Mouse (Mus musculus): ENCODE measurements around the gene Olah. TPM values are rescaled to one million over a fixed set of nuclear protein-coding genes. Genes with fewer than 3 reads are reported as not detected.
A peak's percentile ranks its signal among the peaks of the same experiment; 100 is the strongest.

Gene Olah
- total RNA-seq, 2 experiments from 2014 or later, result not detected

GRCm38 (mm10) chr2:3353160-3353559, 43.9 kb downstream of the Olah start:
- DNase-seq (ENCODE audit: low spot score in 2 of 2), result no peak

GRCm38 (mm10) chr2:3348919-3349318, 48.1 kb downstream of the Olah start:
- DNase-seq (ENCODE audit: low spot score in 2 of 2), result no peak

DNA sequence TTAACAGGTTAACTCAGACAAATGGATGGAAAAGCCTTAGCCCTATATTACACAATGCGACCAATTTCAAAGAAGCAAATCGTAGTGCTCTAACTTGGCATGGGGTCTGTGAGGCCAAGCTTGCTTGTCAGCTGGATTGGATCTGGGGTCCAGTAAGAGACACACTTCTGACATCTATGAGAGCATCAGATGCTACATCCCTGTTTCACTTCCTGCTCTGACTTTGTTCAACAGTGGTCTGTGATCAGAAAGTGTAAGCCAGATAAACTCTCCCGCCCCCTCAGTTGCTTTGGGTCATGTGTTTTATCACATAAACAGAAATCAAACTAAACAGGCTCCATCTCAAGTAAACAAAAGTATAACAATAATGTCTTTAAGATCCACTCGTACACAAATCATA, 48.6 kb downstream of the Olah start:
- DNase-seq (ENCODE audit: low spot score in 2 of 2), result no peak

DNA sequence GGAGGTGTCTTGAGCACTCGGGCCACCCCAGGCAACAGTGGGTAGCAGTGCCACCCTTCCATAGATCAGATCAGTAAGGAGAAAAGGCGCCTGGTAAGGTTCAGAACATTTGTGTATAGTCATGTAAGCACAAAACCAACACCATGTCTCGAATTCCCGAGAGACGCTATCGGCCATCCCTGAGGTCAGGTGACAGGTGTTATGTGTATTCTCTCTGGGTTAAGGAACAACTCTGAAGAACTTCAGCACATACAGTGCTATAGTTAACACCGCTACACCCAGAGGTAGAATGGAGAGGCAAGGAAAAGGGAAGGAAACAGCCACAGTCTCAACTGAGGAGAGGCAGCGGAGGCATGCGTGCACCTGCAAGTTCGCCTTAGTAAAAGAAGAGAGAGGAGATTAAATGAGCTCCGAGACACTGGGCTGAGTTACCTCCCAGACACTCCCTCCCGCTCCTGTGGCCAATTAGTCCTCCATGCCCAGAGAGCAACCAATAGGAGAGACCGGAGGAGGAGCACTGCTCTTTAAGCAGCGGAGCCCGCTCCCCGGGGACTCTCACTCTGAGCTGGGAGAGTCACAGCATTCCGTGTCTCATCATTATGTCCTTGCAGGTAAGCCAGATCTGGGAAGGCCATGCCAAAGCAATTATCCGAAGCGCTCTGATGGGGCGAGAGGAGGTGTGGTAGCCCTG, 61.3 kb downstream of the Olah start, which contains the start of gene Acbd7:
Gene Acbd7, plus strand, starts transcription at position 558 of the 691 bp plus-strand sequence.
- peak in 1 of 2 experiments; percentile 11 for DNase-seq (ENCODE audit: low spot score in 2 of 2)

DNA sequence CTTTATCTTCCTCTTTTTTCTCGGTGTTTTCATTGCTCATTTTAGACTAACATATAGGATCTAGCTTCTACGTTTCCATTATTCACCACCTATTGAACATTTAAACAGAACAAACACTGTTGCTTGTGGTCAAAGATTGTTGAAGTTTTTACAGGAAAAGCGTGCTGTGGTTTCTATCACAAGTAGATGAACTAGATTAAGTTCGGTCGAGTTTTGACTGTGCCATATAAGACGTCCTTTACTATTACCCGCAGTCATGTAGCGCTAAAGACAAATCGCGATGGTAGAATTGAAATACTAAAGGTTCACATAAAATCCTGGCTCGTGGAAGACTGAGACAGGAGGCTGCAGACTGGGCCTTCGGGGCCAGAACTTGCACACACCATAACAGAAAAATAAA, 63.2 kb downstream of the Olah start:
- no peak for DNase-seq (ENCODE audit: low spot score in 2 of 2)

GRCm38 (mm10) chr2:3332484-3333242, 64.3 kb downstream of the Olah start, which contains the start of gene Rpp38:
Gene Rpp38, minus strand, starts transcription at chr2:3332643.
- peak; percentile 80 to 92 for DNase-seq (ENCODE audit: low spot score in 2 of 2)

DNA sequence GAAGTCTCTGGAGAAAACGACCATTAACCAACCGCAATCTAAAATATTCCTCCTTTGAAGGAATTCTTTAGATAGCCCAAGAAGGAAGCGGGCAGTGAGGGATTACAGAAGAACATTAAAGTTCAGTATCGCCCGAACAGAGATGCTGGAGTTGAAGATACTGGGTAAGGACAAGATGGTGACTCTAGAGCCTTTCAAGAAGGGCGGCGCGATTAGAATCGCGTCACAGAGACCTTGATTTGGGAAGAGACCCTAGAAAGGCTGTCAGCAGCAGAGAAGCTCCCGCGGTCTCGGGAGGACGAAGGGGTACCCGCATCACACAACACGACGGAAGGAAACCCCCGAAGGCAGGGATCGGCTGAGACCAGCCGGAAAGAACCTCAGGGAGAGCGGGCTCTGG, 65.0 kb downstream of the Olah start:
- no peak for DNase-seq (ENCODE audit: low spot score in 2 of 2)

DNA sequence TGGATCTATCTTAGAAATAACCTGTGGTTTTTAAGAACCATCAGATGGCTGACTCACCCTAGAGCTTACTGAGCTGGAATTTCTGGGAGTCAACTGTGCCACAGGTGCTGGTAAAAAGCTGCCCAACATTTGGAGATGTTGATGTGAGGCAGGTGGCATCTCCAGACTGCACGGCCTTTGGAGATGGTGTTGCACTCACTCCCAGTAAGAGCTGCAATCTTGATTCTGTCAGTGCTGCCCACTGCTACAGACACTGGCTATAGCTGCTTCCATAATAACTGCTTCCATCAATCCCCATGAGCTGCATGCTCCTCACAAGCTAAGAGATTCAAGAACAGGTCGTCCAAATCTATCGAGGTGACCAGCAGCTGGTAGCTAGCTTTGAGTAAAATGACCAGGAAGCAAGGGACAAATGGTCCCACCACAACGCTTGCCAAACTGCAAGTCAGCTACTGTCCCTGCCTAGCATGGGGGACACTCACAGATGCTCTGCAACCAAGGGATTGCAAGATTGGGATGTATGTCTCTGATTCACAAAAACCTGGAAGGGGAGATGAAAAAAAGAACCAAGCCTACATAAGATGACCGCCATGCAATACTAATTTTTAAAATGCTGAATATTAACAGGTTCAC, 65.8 kb downstream of the Olah start:
- no peak for DNase-seq (ENCODE audit: low spot score in 2 of 2)

- DNase-seq (ENCODE audit: low spot score in 2 of 2), result peak; percentile 37 to 57
Measured at GRCm38 (mm10) chr2:3327351-3327750, 69.7 kb downstream of the Olah start.

DNA sequence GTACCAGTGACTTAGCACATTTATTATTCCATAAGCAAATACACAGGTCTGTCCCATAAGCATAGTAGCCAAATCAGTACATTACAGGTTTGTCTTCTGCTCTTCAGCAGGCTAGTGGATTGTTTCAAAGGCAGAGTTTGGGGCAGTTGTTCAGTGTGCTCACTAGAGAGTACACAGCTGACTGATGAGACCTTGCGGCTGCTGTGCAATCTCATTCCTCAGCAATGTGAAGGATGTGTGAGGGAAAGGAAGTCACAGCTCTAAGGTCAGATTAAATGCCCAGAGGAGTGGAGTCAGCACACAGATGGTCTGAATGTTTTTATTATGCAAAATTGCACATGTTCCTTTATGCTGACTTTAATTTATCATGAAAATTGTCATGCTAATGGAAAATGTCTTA, 70.5 kb downstream of the Olah start:
- DNase-seq (ENCODE audit: low spot score in 2 of 2), result no peak

GRCm38 (mm10) chr2:3324381-3325130, 72.5 kb downstream of the Olah start:
- no peak for DNase-seq (ENCODE audit: low spot score in 2 of 2)

- DNase-seq (ENCODE audit: low spot score in 2 of 2), result no peak
Measured at GRCm38 (mm10) chr2:3323132-3323531, 73.9 kb downstream of the Olah start.

- DNase-seq (ENCODE audit: low spot score in 2 of 2), result peak in 1 of 2 experiments; percentile 19
Measured at GRCm38 (mm10) chr2:3305426-3306025, 91.5 kb downstream of the Olah start.

DNA sequence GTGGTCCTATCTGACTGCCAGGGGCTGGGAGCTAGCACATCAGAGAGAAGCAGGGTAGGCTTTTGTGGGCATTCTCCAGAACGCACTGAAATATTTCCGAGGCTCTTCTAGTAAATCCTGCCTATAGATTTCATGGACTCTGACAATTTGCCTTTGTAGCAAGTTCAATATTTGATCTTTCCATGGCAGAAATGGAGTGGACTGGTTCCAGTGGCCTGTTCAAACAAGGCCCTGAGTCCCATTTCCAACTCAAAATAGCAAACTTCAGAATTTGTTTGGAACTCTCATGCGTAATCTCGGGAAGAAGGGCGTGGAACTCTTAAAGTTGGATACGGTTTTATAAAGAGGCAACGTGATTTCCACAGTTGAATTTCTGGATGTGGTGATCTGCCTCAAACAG, 101.2 kb downstream of the Olah start:
- no peak for DNase-seq (ENCODE audit: low spot score in 2 of 2)

DNA sequence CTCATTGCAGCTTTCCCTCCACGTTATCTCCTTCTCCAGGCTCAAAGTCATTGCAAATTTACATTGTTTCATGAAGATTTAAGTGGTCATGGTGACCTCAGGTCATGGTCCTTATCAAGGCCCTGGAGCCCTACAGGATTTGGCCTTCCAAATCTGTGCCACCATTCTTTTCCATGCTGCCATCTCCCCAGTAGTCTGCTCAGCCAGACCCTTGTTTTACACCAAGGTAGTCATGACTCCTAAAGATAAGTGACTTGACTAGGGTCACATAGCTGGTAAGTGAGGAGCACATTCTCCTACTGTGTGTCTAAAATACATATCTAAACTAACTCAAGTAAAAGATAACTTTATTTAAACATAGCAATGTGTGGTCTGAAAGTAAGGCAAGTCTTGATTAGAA, 104.8 kb downstream of the Olah start:
- no peak for DNase-seq (ENCODE audit: low spot score in 2 of 2)

Other genes starting within 250 kb of the Olah start
- gene Nmt2, start 113.0 kb downstream of the Olah start, total RNA-seq (2021), result 10 to 100 TPM; 15.4 to 16.7 TPM
- 1 to 10 TPM; 6.5 to 9.8 TPM for gene Rpp38, start 64.6 kb downstream of the Olah start, total RNA-seq (2021)
- under 1 TPM; 0.57 to 0.59 TPM for gene Acbd7, start 61.0 kb downstream of the Olah start, total RNA-seq (2021)
- gene Meig1, start 25.4 kb upstream of the Olah start, total RNA-seq (2021), result not detected
- 1 to 10 TPM; 4.5 to 6.1 TPM for gene Dclre1c, start 26.9 kb upstream of the Olah start, total RNA-seq (2021)
- 1 to 10 TPM; 2.1 to 2.3 TPM for gene Suv39h2, start 77.8 kb upstream of the Olah start, total RNA-seq (2021)
- 1 to 10 TPM; 3.1 to 4.0 TPM for gene Gm45902, start 115.6 kb upstream of the Olah start, total RNA-seq (2021)
- gene Hspa14, start 115.6 kb upstream of the Olah start, total RNA-seq (2021), result 10 to 100 TPM; 30.3 to 37.1 TPM
- 1 to 10 TPM; 4.8 to 7.8 TPM for gene Cdnf, start 115.8 kb upstream of the Olah start, total RNA-seq (2021)
- gene Fam107b, start 173.3 kb upstream of the Olah start, total RNA-seq (2021), result 10 to 100 TPM; 14.4 to 24.7 TPM